Comparison of ENCODE assay signal across 9 mouse cellular contexts in genomic region chr4:45591405-45592315, GRCm38 (mm10). TPM values are rescaled to one million over a fixed set of nuclear protein-coding genes. Genes with fewer than 3 reads are reported as not detected.
DNase-seq lines count a peak whose midpoint lies in the region; ATAC-seq and TF ChIP-seq lines count a peak whose summit lies in the region.
"Had no signal": no experiment of that assay in that cellular context is flagged by ENCODE, and none has a peak within 500 bp of the region (broad histone marks: within the 10 kb centered on the region; RNA-seq: fewer than 3 reads in every experiment).

No protein-coding gene starts in this region.

- ATAC-seq in intestine, embryonic 15.5 days = 0 out of 2 replicates have a peak, but pooled peaks have one; percentile 16

- peaks cover 2 to 20% of the 10 kb centered on the region in 2 experiments; a peak in 2 of 4 replicates for H3K4me1 ChIP-seq in ES-E14 (ENCODE audit: control insufficient read depth in 2 of 2, insufficient read depth in 2 of 2, low read length in 2 of 2, poor library complexity in 1 of 2)
- H3K4me1 ChIP-seq in intestine, embryonic 15.5 days (replicated peaks) = peaks cover 15% of the 10 kb centered on the region; the same call in 1 of the 2 replicates
- H3K4me1 ChIP-seq in midbrain, embryonic 10.5 days = peaks cover 36% of the 10 kb centered on the region

- peak overlapping the region; percentile 87 for H3K27ac ChIP-seq in ES-E14 (ENCODE audit: insufficient read depth, low read depth, low read length, poor library complexity, severe bottlenecking)
- H3K27ac ChIP-seq in intestine, embryonic 15.5 days = no peak overlapping the region
- H3K27ac ChIP-seq in midbrain, embryonic 10.5 days (replicated peaks) = peak overlapping the region; percentile 78

- in situ Hi-C loops in ES-E14 (cut with MboI; ENCODE audit: low sequenced_read_pairs in 2 of 2, unreplicated experiment in 2 of 2) = no loop called here

- H3K36me3 ChIP-seq in ES-E14 (ENCODE audit: control insufficient read depth, insufficient read depth, low read length, poor library complexity, severe bottlenecking) = no peaks in the 10 kb centered on the region
- H3K36me3 ChIP-seq in intestine, embryonic 15.5 days = no peaks in the 10 kb centered on the region
- H3K36me3 ChIP-seq in midbrain, embryonic 10.5 days = no peaks in the 10 kb centered on the region

- peak overlapping the region; percentile 47 for H3K4me2 ChIP-seq in intestine, embryonic 15.5 days (replicated peaks)

- WGBS in intestine, embryonic 15.5 days = 16% methylated on average over 23 of the region's 23 CpGs
- 2% methylated on average over 23 of the region's 23 CpGs for WGBS in midbrain, embryonic 10.5 days

- peak overlapping the region; percentile 56 to 59 for H3K4me3 ChIP-seq in ES-E14 (ENCODE audit: insufficient read depth in 1 of 2, low read depth in 1 of 2, low read length in 2 of 2, poor library complexity in 1 of 2, severe bottlenecking in 1 of 2)
- H3K4me3 ChIP-seq in intestine, embryonic 15.5 days (replicated peaks) = no peak overlapping the region
- H3K4me3 ChIP-seq in midbrain, embryonic 10.5 days = peak overlapping the region; percentile 50

- peak overlapping the region; percentile 62; the same call in 1 of the 2 replicates for H3K9ac ChIP-seq in ES-E14 (ENCODE audit: insufficient read depth, low read depth, low read length, poor library complexity, severe bottlenecking)
- H3K9ac ChIP-seq in intestine, embryonic 15.5 days = no peak overlapping the region

- H3K9me3 ChIP-seq in ES-E14 (ENCODE audit: control insufficient read depth, insufficient read depth, low read depth, low read length) = no peaks in the 10 kb centered on the region
- H3K9me3 ChIP-seq in intestine, embryonic 15.5 days = no peaks in the 10 kb centered on the region
- H3K9me3 ChIP-seq in midbrain, embryonic 10.5 days (replicated peaks) = 0 out of 2 replicates have a peak, but pooled peaks cover 3% of the 10 kb centered on the region

- peak; percentile 88 for DNase-seq in ES-E14 (ENCODE audit: low read depth, low spot score)
- DNase-seq in embryo, embryonic 10.5 days (ENCODE audit: low spot score) = peak; percentile 58
- peak; percentile 62 for DNase-seq in midbrain, embryonic 10.5 days (ENCODE audit: low spot score)
- DNase-seq in cerebellum, adult 11-12 months = no peak
- no peak for DNase-seq in layer of hippocampus, adult 18-20 months (ENCODE audit: low spot score in 2 of 2)
- no peak for DNase-seq in adrenal gland, adult 2 months
- no peak for DNase-seq in thymus, postnatal 36 days
- DNase-seq: right cerebral cortex, postnatal 4 days had no signal

- no peaks in the 10 kb centered on the region for H3K27me3 ChIP-seq in intestine, embryonic 15.5 days (replicated peaks)
- H3K27me3 ChIP-seq in midbrain, embryonic 10.5 days (ENCODE audit: low read depth, poor library complexity, severe bottlenecking) = peaks cover 59% of the 10 kb centered on the region

TF ChIP-seq in ES-E14, 5 proteins besides CTCF, POLR2A, EP300 and RAD21:
- TF ChIP-seq HCFC1 (IDR thresholded peaks at IDR 0.05; ENCODE audit: borderline replicate concordance, insufficient read depth, low read length) (no peak), ZC3H11A (IDR thresholded peaks at IDR 0.05; ENCODE audit: borderline replicate concordance, low read depth, low read length) (no peak), MAFK (IDR thresholded peaks at IDR 0.05; ENCODE audit: insufficient read depth, low read depth, low read length) (no peak), ZNF384 (IDR thresholded peaks at IDR 0.05; ENCODE audit: low read depth, low read length) (no peak), CHD2 (IDR thresholded peaks at IDR 0.05; ENCODE audit: low read depth, low read length) (no peak)

RNA-seq across cellular contexts. Expression of gene Shb, which starts 59.4 kb away (rescaled TPM):
- 15.0 and 15.9 TPM in 2 replicates for total RNA-seq in ES-E14 (2012; rRNA removed)
- 4.0 and 4.8 TPM in 2 replicates for polyA plus RNA-seq in intestine, embryonic 15.5 days (2015; fragmentation: Nextera tagmentation; extraction: Ambion mirVana)
- polyA plus RNA-seq in midbrain, embryonic 10.5 days (2016; fragmentation: Nextera tagmentation; extraction: Ambion mirVana) = 1.2 and 2.5 TPM in 2 replicates
- total RNA-seq in layer of hippocampus, adult 18-20 months (2021) = 10 to 100 TPM; 13.2 to 16.5 TPM
- 100 to 1,000 TPM in 1 of 2 experiments, 10 to 100 TPM in 1; 48.7 to 154 TPM for total RNA-seq in adrenal gland, adult 2 months (2021)
- 71.0 and 106 TPM in 2 replicates for polyA plus RNA-seq in adrenal gland, adult 2 months (2012; rRNA removed)

Comparison
In these comparisons a context has a peak if more than half of its experiments do, and no peak if none do; other contexts are left out.
1. DNase-seq: peak in ES-E14 (single experiment), embryo, embryonic 10.5 days (single experiment) and midbrain, embryonic 10.5 days (single experiment); none in cerebellum, adult 11-12 months (single experiment), layer of hippocampus, adult 18-20 months (0 of 2), adrenal gland, adult 2 months (single experiment) and thymus, postnatal 36 days (0 of 2).